Mouse (Mus musculus) forebrain, embryonic 11.5 days (tissue): ENCODE results near the gene Pogz. TPM values are rescaled to one million over a fixed set of nuclear protein-coding genes. Genes with fewer than 3 reads are reported as not detected.

ENCODE experiments used
- ATAC-seq: fragments of 200-750 bp; cut with Nextera tagmentation; replicated peaks from 2 replicates; pipeline ENCODE4 v1.8.0; 2017; ENCODE audit warnings: moderate TSS enrichment; ENCODE audit not compliant: low FRiP score
- DNase-seq: peaks from one replicate; pipeline ENCODE4 v3.0.0-alpha.2; 2017; ENCODE audit warnings: low spot score
- H3K27ac ChIP-seq: fragments of 300-500 bp; sonication (generic); 2 replicates; pipeline ENCODE4 v1.5.1; 2014; ENCODE audit warnings: low read depth, low read length
- H3K27me3 ChIP-seq: fragments of 300-500 bp; sonication (generic); 2 replicates; pipeline ENCODE4 v1.6.1; 2014; ENCODE audit warnings: mild to moderate bottlenecking, low read length, mixed read lengths; ENCODE audit not compliant: control insufficient read depth, insufficient read depth
- H3K36me3 ChIP-seq: fragments of 300-500 bp; sonication (generic); 2 replicates; pipeline ENCODE4 v1.6.1; 2014; ENCODE audit warnings: mild to moderate bottlenecking, low read length, moderate library complexity, mixed read lengths; ENCODE audit not compliant: control insufficient read depth, insufficient read depth
- H3K4me1 ChIP-seq: fragments of 300-500 bp; sonication (generic); replicated peaks from 2 replicates; pipeline ENCODE4 v1.6.1; 2014; ENCODE audit warnings: low read length, mixed read lengths; ENCODE audit not compliant: control insufficient read depth, insufficient read depth
- H3K4me2 ChIP-seq: fragments of 300-500 bp; sonication (generic); 2 replicates; pipeline ENCODE4 v1.6.1; 2014; ENCODE audit warnings: low read depth, mild to moderate bottlenecking, low read length, moderate library complexity, mixed read lengths; ENCODE audit not compliant: severe bottlenecking
- H3K4me3 ChIP-seq: fragments of 300-500 bp; sonication (generic); 2 replicates; pipeline ENCODE4 v1.5.1; 2014; ENCODE audit warnings: low read depth, low read length
- H3K9ac ChIP-seq: fragments of 300-500 bp; sonication (generic); 2 replicates; pipeline ENCODE4 v1.6.1; 2014; ENCODE audit warnings: low read length
- H3K9me3 ChIP-seq: fragments of 300-500 bp; sonication (generic); 2 replicates; pipeline ENCODE4 v1.6.1; 2016; ENCODE audit warnings: low read length, mixed read lengths; ENCODE audit not compliant: control insufficient read depth
- WGBS: fragments of 180-500 bp; shearing (Covaris S2); extraction: QIAGEN DNeasy Blood & Tissue Kit; methylation state at CpG from one replicate; pipeline ENCODE4 v1.1.7; 2014; 5-methylcytosine and 5-hydroxymethylcytosine counted together
- polyA plus RNA-seq: library from polyadenylated mRNA; unstranded; fragments of >200 nt; fragmentation: Nextera tagmentation; extraction: Ambion mirVana; gene quantifications from 2 replicates; pipeline ENCODE4 v1.2.1, GENCODE M21; 2014

Pogz gene
- polyA plus RNA-seq = 26.1 and 30.2 TPM in 2 replicates

GRCm38 (mm10) chr3:94837183-94837890, at the start of gene Pogz:
Gene Pogz, plus strand, starts transcription at chr3:94837567.
- Histone ChIP-seq H3K36me3 (no peaks in the 10 kb centered on the region), H3K9ac (peak within 1 kb of the TSS; percentile 92), H3K4me3 (peak within 1 kb of the TSS; percentile 74), H3K4me1 (peaks cover 2% of the 10 kb centered on the region; the same call in 1 of the 2 replicates), H3K27ac (peak within 1 kb of the TSS; percentile 97), H3K9me3 (no peaks in the 10 kb centered on the region), H3K4me2 (peak within 1 kb of the TSS; percentile 70), H3K27me3 (no peaks in the 10 kb centered on the region)
- WGBS = under 1% methylated on average over 42 of the region's 57 CpGs
- ATAC-seq (peak; percentile 95), DNase-seq (peak; percentile 98)

- no peak for ATAC-seq
- H3K4me1 ChIP-seq = no peaks in the 10 kb centered on the region; the same call in 1 of the 2 replicates
- H3K4me3 ChIP-seq = no peak overlapping the region
- H3K4me2 ChIP-seq = no peak overlapping the region
- no peaks in the 10 kb centered on the region for H3K9me3 ChIP-seq
- no peak for DNase-seq
- WGBS = 87% methylated on average over 1 of the region's 1 CpGs
- H3K9ac ChIP-seq = no peak overlapping the region
- H3K27ac ChIP-seq = no peak overlapping the region
- no peaks in the 10 kb centered on the region for H3K27me3 ChIP-seq
- no peaks in the 10 kb centered on the region for H3K36me3 ChIP-seq
Measured at GRCm38 (mm10) chr3:94789071-94789470, 48.3 kb upstream of the Pogz start.

DNA sequence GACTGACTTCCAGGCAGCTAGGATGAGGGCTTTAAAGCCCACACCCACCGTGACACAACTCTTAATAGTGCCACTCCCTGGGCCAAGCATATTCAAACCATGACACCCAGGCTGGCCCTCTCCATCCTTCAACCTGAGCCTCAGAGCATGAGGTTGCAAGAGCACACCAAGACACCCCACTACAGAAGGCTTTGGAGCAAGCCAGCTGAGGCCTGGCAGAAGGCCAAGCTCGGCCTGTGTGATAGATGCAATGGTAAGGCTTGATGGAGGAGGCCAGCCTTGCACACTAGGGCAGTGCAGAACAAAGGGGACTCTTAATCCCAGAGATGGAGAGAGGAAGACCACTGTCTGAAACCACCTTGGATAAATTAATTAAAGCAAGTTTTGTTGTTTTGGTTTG, 47.9 kb upstream of the Pogz start:
- H3K9ac ChIP-seq = no peak overlapping the region
- H3K27ac ChIP-seq = no peak overlapping the region
- 85% methylated on average over 2 of the region's 2 CpGs for WGBS
- H3K4me2 ChIP-seq = no peak overlapping the region
- no peak overlapping the region for H3K4me3 ChIP-seq
- no peaks in the 10 kb centered on the region for H3K27me3 ChIP-seq
- no peak for ATAC-seq
- H3K9me3 ChIP-seq = no peaks in the 10 kb centered on the region
- no peaks in the 10 kb centered on the region for H3K36me3 ChIP-seq
- DNase-seq = no peak
- H3K4me1 ChIP-seq = 0 out of 2 replicates have a peak, but pooled peaks cover 2% of the 10 kb centered on the region

DNA sequence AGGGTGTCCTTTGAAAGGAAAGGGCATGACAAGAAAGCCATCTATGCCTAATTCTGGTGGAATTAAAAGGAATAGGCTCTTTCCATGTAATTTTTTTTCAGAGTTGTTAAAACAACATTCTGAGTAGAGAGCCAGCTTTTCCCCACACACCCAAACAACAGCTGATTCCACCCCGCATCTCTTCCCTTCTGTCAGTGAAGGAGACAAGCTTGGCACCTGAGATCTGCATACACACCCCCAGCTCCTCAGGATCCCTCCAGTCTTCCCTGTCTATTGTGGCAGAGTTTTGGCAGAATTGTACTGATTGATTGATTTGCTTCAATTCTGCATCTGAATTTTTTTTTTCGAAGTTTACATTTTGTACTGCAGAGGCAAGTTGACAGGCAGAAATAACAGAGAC, 45.1 kb upstream of the Pogz start:
- WGBS = 95% methylated on average over 2 of the region's 2 CpGs

DNA sequence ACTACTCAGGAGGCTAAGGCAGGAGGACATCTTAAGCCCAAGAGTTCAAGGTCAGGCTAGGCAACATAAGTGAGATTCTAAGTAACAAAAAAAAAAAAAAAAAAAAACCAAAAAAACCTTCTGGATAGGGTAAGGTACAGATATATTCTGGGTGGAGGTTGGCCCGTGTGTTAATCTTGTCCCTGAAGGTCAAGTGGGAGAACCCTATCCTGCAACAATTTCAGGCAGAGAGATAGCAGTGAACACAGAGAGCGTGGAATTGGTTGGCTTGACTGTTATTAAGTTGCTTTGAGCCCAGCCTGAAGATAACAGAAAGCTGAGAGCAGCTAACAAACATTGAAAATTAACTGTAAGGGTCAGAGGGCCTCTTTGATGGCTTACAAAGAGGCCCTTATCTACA, 43.7 kb upstream of the Pogz start:
- DNase-seq (no peak), ATAC-seq (no peak)
- Histone ChIP-seq H3K27me3 (no peaks in the 10 kb centered on the region), H3K4me1 (0 out of 2 replicates have a peak, but pooled peaks cover 2% of the 10 kb centered on the region), H3K36me3 (no peaks in the 10 kb centered on the region), H3K9ac (no peak overlapping the region), H3K4me3 (no peak overlapping the region), H3K4me2 (no peak overlapping the region), H3K9me3 (no peaks in the 10 kb centered on the region), H3K27ac (0 out of 2 replicates have a peak overlapping the region, but pooled peaks have one; percentile 12)
- WGBS = 94% methylated on average over 2 of the region's 2 CpGs

More for the DNA sequence above, 45.1 kb upstream of the Pogz start:
- Histone ChIP-seq H3K36me3 (no peaks in the 10 kb centered on the region), H3K27me3 (no peaks in the 10 kb centered on the region), H3K9me3 (no peaks in the 10 kb centered on the region), H3K27ac (no peak overlapping the region), H3K4me1 (0 out of 2 replicates have a peak, but pooled peaks cover 2% of the 10 kb centered on the region), H3K4me3 (no peak overlapping the region), H3K4me2 (no peak overlapping the region), H3K9ac (no peak overlapping the region)
- DNase-seq (no peak), ATAC-seq (no peak)

DNA sequence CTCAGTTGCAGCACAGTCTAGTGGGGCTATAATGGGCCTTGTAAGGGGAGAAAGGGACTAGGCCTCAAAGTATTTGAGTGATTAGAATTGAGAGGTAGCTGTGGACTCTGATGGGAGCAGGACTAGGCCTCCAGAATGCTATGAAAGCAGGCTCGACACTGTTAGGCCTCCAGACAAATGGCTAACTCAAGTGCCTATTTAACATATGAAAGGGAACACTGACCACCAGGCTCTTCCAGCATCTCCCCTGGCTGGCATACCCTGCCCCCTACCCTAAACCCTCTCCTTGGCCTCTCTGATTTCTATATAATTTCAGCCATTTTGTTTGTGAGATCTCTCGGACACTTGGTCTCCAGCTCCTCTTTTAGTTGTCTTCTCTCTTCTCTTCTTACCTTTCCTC, 43.0 kb upstream of the Pogz start:
- Histone ChIP-seq H3K36me3 (no peaks in the 10 kb centered on the region), H3K27ac (no peak overlapping the region), H3K4me3 (no peak overlapping the region), H3K9ac (no peak overlapping the region), H3K4me1 (0 out of 2 replicates have a peak, but pooled peaks cover 2% of the 10 kb centered on the region), H3K4me2 (no peak overlapping the region), H3K27me3 (no peaks in the 10 kb centered on the region), H3K9me3 (no peaks in the 10 kb centered on the region)
- DNase-seq (no peak), ATAC-seq (peak; percentile 58; the same call in 1 of the 2 replicates)
- 53% methylated on average over 2 of the region's 2 CpGs for WGBS

- no peak overlapping the region for H3K4me3 ChIP-seq
- H3K4me1 ChIP-seq = 0 out of 2 replicates have a peak, but pooled peaks cover 2% of the 10 kb centered on the region
- ATAC-seq (no peak), DNase-seq (no peak)
- H3K27ac ChIP-seq = no peak overlapping the region
- no peak overlapping the region for H3K9ac ChIP-seq
- H3K36me3 ChIP-seq = no peaks in the 10 kb centered on the region
- no peaks in the 10 kb centered on the region for H3K9me3 ChIP-seq
- WGBS = 41% methylated on average over 7 of the region's 7 CpGs
- no peak overlapping the region for H3K4me2 ChIP-seq
- H3K27me3 ChIP-seq = no peaks in the 10 kb centered on the region
Measured at GRCm38 (mm10) chr3:94795596-94796140, 41.7 kb upstream of the Pogz start.

- no peak for DNase-seq
- Histone ChIP-seq H3K9ac (no peak overlapping the region), H3K36me3 (no peaks in the 10 kb centered on the region), H3K27ac (no peak overlapping the region), H3K4me1 (0 out of 2 replicates have a peak, but pooled peaks cover 2% of the 10 kb centered on the region), H3K4me2 (no peak overlapping the region), H3K4me3 (no peak overlapping the region), H3K27me3 (no peaks in the 10 kb centered on the region), H3K9me3 (no peaks in the 10 kb centered on the region)
- ATAC-seq = no peak
Measured at GRCm38 (mm10) chr3:94796181-94796580, 41.2 kb upstream of the Pogz start.
